Mouse (Mus musculus) liver, adult 2 months (tissue): Measurements from ENCODE around the gene Tshz2.

Experiments used
- CTCF ChIP-seq: fragments of 200-500 bp; IDR thresholded peaks from 2 replicates; pipeline ENCODE4 v1.5.1; 2011; ENCODE audit warnings: low read depth, low read length, control low read depth
- POLR2A ChIP-seq: fragments of 200-500 bp; IDR thresholded peaks from 2 replicates; pipeline ENCODE4 v1.6.1; 2011; ENCODE audit warnings: low read length, control low read depth; ENCODE audit not compliant: insufficient read depth; ENCODE audit errors: extremely low read depth

- no peak for TF ChIP-seq CTCF
- TF ChIP-seq POLR2A = no peak
Observed at GRCm38 (mm10) chr2:169862701-169863100, 229.9 kb downstream of the Tshz2 start.
